Mouse (Mus musculus): ENCODE results near the gene Gabrg3.

Gene Gabrg3

GRCm38 (mm10) chr7:57386517-57387340 lies at the start of gene Gabrg3:
Gabrg3 (minus strand) TSS chr7:57387188.
- DNase-seq (ENCODE audit: low spot score): no peak

- no peak for DNase-seq (ENCODE audit: low spot score)
Measured at GRCm38 (mm10) chr7:57422675-57423074, 35.7 kb upstream of the Gabrg3 start.

GRCm38 (mm10) chr7:57421044-57421443 lies 34.1 kb upstream of the Gabrg3 start:
- DNase-seq (ENCODE audit: low spot score): no peak

DNA sequence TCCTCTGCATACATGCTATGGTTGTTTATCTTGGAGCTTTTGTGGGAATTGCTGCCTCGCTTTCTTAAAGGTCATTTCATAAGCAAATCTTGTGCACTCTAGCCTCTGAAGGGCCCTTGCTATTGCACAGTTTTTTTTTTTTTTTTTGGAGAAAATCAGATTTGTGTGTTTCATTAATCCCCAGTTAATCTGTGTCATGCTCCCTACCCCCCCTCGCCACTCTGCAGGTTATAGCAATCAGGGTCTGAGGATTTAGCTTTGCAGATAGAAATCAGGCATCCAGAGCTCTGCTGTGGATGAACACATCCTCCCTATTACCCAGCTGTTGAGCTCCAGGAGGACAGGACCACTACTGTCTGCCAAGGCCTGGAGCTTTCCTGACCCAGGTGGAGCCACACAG lies 32.4 kb upstream of the Gabrg3 start, which contains the start of gene Gabrb3:
TSS of gene Gabrb3 (plus strand) at position 301 of the 400 bp plus-strand sequence.
- DNase-seq (ENCODE audit: low spot score): no peak

DNA sequence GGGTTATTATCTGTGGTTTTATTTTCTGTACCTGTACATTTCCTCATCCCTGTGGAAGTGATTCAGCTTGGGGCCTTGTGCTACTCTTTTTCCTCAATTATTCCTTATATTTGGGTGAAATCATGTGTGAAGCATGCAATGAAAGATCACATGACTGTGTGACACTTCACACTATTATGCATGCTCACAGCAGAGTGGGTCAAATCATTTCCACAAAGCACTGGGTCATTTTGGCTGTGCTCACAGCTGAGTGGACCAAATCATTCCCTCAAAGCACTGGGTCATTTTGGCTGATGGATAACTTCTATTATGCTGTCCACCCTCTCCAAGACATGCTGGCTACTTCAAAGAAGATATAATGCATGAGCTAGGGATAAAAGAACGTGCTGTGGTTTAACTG lies 25.9 kb upstream of the Gabrg3 start:
- no peak for DNase-seq (ENCODE audit: low spot score)

- DNase-seq (ENCODE audit: low spot score): no peak
Measured at GRCm38 (mm10) chr7:57411163-57411562, 24.2 kb upstream of the Gabrg3 start.

DNA sequence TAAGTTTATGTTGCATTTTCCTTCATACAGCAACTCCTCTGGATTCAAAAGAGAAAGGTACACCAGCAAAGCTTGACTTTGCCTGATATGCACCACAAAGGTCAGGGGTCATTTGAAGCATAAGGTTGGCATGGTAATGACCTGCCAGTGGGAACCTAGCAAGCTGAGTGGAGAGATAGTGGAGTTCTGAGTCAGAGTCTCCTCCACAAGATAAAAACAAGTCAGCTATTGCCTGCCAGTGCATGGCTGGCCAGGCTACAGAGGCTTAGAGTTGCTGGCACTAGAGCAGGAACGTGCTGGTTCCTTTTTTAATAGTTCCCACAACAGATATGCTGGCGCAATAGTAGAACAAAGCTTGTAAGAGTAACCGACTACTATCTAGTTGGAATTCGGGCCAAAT lies 6.6 kb upstream of the Gabrg3 start:
- DNase-seq (ENCODE audit: low spot score): no peak

DNA sequence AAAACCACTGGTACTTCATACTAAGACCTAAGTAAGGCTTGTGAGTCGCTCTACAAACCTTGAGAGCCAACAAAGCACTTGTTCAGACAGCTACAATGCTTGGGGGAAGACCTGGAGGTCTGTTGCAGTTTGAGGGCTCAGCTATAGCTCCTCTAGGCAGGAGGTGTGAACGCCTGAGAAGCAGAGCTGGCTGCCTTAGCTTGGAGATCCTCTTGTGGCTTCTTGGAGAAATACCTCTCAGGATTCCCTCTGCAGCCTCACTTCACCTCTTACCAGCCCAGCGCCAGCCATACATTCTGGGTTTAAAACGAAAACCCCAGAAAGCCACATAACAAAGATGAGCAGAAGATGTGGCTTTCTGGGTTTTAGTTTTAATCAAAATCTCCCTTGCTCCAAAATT lies 3.1 kb upstream of the Gabrg3 start:
- no peak for DNase-seq (ENCODE audit: low spot score)

DNA sequence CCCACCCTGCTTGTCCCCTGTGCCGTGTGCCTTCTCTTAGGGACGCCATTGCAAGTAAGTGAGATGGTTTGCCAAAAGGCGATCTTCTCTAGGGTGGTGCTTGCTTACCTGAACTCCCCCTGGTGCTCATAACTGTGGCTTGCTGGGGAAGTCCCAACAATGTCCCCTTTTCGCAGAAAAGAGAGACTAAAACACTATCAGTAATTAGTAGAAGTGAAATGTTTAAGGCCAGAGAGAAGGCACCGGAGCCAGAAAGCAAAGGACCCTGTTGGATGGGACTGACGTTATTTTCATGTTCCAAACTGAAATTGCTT lies 310 bp upstream of the Gabrg3 start:
- no peak for DNase-seq (ENCODE audit: low spot score)

- no peak for DNase-seq (ENCODE audit: low spot score)
Measured at GRCm38 (mm10) chr7:57384112-57384511, 2.9 kb downstream of the Gabrg3 start.

- no peak for DNase-seq (ENCODE audit: low spot score)
Measured at GRCm38 (mm10) chr7:57366013-57366390, 21.0 kb downstream of the Gabrg3 start.

DNA sequence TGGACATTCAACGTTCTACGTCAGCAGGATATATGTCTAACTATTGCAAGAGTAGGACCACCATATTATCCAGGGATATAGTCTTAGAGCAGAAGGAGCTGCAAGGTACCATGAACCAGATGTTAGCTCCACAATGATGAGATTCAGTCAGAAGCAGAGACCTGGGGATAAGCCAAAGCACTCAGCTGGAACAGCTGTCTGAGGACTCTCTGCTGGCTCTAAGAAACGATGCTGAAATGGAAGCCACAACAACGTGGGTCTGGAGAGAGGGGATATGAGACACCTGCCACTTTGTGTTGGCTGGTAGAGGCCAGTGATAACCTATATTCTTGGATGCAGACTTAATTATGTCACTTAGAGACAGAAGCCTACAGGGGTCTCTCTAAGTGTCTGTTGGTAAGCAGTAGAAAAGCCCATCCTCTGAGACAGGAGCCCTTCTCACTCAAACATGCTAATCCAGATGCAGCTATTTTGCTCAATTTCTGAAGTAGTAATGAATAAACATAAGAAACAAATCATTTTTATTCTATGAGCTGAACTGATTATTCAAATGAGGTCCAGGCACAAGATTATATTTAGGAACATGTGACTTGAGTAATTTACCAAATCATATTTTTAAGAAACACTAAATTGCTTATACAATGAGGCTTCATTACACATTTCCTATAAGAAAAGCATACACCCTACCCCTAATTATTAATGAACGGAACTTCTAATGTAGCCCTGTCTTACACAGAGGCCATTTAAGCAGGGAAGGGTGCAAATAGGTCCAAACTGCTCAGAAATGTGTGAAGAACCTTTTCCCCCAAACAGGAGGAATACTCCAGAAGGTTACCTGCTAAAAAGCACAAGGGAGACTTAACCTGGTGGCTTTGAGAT lies 21.6 kb downstream of the Gabrg3 start:
- DNase-seq (ENCODE audit: low spot score): no peak

DNA sequence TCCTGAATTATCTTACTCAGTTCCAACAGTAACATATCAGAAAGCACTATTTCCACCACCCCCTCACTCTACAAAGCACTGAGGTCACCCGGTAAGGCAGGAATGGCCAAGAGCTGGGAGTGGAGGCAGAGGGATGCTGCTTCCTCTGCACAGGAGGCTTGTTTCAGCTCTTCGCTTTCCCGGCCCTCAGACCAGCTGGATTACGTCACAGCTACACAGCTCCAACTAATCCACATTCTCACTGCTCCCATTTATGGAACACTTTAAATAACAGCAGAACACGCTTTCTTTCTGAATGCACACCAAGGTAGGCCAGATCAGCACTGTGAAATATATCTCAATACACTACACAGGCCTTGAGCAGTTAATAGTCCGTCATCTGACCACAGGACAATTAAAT lies 23.2 kb downstream of the Gabrg3 start:
- DNase-seq (ENCODE audit: low spot score): no peak

- DNase-seq (ENCODE audit: low spot score): no peak
Measured at GRCm38 (mm10) chr7:57357871-57358540, 29.0 kb downstream of the Gabrg3 start.

- DNase-seq (ENCODE audit: low spot score): no peak
Measured at GRCm38 (mm10) chr7:57356565-57357301, 30.3 kb downstream of the Gabrg3 start.

DNA sequence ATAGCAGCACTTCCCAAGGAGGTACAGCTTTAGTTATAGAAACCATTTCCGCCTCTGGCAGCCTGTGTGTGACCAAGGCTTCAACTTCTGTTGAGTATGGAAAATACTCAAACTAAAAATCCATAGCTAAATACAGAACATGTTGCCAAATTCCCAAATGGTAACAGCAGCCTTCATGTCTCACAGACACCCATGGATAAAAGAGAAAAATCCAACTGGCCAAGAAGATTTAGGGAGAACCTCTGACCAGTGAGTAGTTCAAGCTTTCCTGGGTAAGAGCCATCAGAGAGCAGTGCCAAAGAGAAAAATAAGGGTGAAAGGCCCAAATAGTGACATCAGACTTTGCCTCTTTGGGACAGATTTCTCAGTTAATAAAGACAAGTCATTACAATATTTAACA lies 38.2 kb downstream of the Gabrg3 start:
- DNase-seq (ENCODE audit: low spot score): no peak

DNA sequence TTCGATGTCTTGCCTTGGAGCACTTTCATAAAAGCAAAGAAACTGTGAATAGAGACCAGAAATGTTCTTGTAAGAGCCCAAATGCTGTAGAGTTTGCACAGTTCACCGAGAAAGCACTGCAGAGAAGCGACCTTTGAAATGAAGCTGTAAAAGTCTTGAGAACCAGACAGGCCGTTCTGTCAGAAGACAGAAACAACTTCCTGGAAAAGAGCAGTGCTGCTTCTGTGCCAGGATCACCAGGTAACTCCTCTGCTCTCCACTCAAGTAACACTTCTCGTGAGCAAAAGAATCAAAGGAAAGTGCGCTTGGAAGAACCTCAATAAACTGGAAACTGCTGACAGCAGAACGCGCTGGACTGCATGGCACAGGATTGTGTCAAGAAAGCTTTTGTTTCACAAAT lies 45.1 kb downstream of the Gabrg3 start:
- DNase-seq (ENCODE audit: low spot score): no peak

GRCm38 (mm10) chr7:57331211-57331610 lies 55.8 kb downstream of the Gabrg3 start:
- no peak for DNase-seq (ENCODE audit: low spot score)

DNA sequence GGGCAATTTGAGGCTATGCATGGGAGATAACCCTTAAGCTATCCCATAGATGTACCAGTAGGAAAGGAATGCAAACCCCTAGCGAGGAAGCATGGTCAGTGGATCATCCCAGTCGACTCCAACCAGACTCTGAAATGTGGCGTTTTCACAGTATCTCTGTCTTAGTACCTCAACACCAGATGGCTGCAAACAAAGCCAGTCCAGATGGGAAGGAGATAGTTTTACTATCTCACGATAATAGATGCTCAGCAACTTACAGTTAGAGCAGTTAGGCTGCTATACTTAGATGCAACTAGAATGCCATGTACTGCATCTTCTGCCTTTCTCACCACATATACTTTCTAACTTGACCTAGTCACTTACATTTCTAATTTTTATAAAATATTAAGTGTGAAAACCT lies 56.7 kb downstream of the Gabrg3 start:
- no peak for DNase-seq (ENCODE audit: low spot score)

GRCm38 (mm10) chr7:57324473-57324872 lies 62.5 kb downstream of the Gabrg3 start:
- DNase-seq (ENCODE audit: low spot score): no peak

DNA sequence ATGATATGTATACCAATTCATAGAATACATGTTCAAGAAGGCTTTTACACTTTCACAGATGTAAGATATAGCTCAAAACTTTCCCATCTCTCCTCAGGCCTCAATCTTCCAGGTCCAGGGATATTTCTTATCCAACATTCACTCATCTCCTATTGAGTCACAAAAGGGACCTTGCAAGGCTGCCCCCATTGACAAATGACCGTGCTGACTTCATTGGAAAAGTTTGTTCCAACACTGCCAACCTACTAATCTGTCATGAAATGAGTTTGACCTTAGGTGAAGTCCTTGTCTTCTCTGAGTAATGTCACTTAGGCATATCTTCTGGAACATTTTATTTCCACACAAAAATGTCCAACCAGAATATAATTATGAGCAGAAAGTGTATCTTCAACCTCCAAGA lies 64.9 kb downstream of the Gabrg3 start:
- no peak for DNase-seq (ENCODE audit: low spot score)

GRCm38 (mm10) chr7:57314971-57315370 lies 72.0 kb downstream of the Gabrg3 start:
- no peak for DNase-seq (ENCODE audit: low spot score)

All from yolk sac, embryonic 10.5 days (tissue).